Mouse (Mus musculus): Measurements from ENCODE around the gene Rxfp2. TPM values are rescaled to one million over a fixed set of nuclear protein-coding genes. Genes with fewer than 3 reads are reported as not detected.
A peak's percentile ranks its signal among the peaks of the same experiment; 100 is the strongest.

The Rxfp2 gene
- polyA plus RNA-seq (2015; fragmentation: Nextera tagmentation; extraction: Ambion mirVana) = 1.2 and 1.4 TPM in 2 replicates

- no peak within 1 kb of the TSS for H3K4me3 ChIP-seq
Observed at GRCm38 (mm10) chr5:150018656-150019055, at the start of gene Rxfp2. TSS of gene Rxfp2 (plus strand) at chr5:150018675.

GRCm38 (mm10) chr5:149970261-149970660, 48.2 kb upstream of the Rxfp2 start:
- Histone ChIP-seq H3K4me1 (no peaks in the 10 kb centered on the region), H3K4me2 (no peak overlapping the region), H3K27me3 (replicated peaks) (no peaks in the 10 kb centered on the region), H3K27ac (no peak overlapping the region), H3K36me3 (replicated peaks) (no peaks in the 10 kb centered on the region), H3K4me3 (no peak overlapping the region), H3K9ac (no peak overlapping the region), H3K9me3 (no peaks in the 10 kb centered on the region)
- ATAC-seq (replicated peaks) = no peak
- WGBS = 87% methylated on average over 11 of the region's 11 CpGs

More at GRCm38 (mm10) chr5:150018656-150019055, at the start of gene Rxfp2:
- H3K27me3 ChIP-seq (replicated peaks) = no peaks in the 10 kb centered on the region
- no peaks in the 10 kb centered on the region for H3K36me3 ChIP-seq (replicated peaks)
- no peak within 1 kb of the TSS for H3K9ac ChIP-seq
- H3K27ac ChIP-seq = no peak within 1 kb of the TSS
- H3K4me2 ChIP-seq = no peak within 1 kb of the TSS
- no peaks in the 10 kb centered on the region for H3K9me3 ChIP-seq
- 72% methylated on average over 19 of the region's 19 CpGs for WGBS
- ATAC-seq (replicated peaks) = no peak
- H3K4me1 ChIP-seq = peaks cover 8% of the 10 kb centered on the region; the same call in 1 of the 2 replicates

DNA sequence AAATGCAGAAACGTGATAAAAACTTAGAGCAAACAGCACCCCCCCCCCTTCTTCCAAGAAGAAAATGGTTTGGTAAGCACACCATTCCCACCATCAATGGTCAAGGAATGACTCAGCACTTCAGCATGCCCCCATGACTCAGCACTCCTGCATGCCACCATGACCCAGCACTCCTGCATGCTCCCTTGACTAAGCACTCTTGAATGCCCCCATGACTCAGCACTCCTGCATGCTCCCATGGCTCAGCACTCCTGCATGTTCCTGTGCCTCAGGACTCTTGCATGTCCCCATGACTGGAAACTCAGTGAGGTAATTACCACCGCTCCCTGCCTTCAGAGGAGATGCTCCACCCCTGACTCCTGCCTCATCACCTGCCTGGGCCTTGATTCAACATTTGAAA, 41.4 kb upstream of the Rxfp2 start:
- 83% methylated on average over 2 of the region's 2 CpGs for WGBS
- ATAC-seq (replicated peaks) = no peak

GRCm38 (mm10) chr5:149983621-149984020, 34.9 kb upstream of the Rxfp2 start:
- H3K4me3 ChIP-seq = no peak overlapping the region
- no peak overlapping the region for H3K27ac ChIP-seq
- H3K9me3 ChIP-seq = no peaks in the 10 kb centered on the region
- 87% methylated on average over 4 of the region's 4 CpGs for WGBS
- no peaks in the 10 kb centered on the region for H3K36me3 ChIP-seq (replicated peaks)
- no peaks in the 10 kb centered on the region for H3K4me1 ChIP-seq
- H3K4me2 ChIP-seq = no peak overlapping the region
- no peak for ATAC-seq (replicated peaks)
- H3K9ac ChIP-seq = no peak overlapping the region
- H3K27me3 ChIP-seq (replicated peaks) = no peaks in the 10 kb centered on the region

More for the DNA sequence above, 41.4 kb upstream of the Rxfp2 start:
- H3K4me3 ChIP-seq = no peak overlapping the region
- H3K36me3 ChIP-seq (replicated peaks) = no peaks in the 10 kb centered on the region
- no peak overlapping the region for H3K9ac ChIP-seq
- no peaks in the 10 kb centered on the region for H3K9me3 ChIP-seq
- no peaks in the 10 kb centered on the region for H3K4me1 ChIP-seq
- H3K27ac ChIP-seq = no peak overlapping the region
- no peak overlapping the region for H3K4me2 ChIP-seq
- no peaks in the 10 kb centered on the region for H3K27me3 ChIP-seq (replicated peaks)

DNA sequence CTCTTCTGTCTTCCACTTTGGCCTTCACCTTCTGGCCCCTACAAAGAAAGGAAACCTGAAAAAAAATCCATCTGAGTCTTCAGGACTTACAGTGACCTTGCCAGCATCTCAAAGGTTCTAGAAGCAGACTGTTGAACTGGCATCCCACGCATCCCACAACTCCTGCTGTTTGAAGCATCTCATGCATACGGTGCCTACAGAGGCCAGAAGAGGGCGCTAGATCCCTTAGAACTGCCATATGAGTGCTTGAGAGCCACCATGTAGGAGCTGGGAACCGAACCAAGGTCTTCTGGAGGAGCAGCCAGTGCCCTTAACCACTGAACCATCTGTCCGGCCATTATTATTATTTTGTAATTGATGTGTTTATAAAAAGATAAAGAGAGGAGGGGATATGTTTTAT, 23.9 kb upstream of the Rxfp2 start:
- H3K27me3 ChIP-seq (replicated peaks) = no peaks in the 10 kb centered on the region
- no peak overlapping the region for H3K9ac ChIP-seq
- ATAC-seq (replicated peaks) = no peak
- no peaks in the 10 kb centered on the region for H3K36me3 ChIP-seq (replicated peaks)
- no peak overlapping the region for H3K27ac ChIP-seq
- no peak overlapping the region for H3K4me3 ChIP-seq
- H3K9me3 ChIP-seq = no peaks in the 10 kb centered on the region
- H3K4me1 ChIP-seq = no peaks in the 10 kb centered on the region
- H3K4me2 ChIP-seq = no peak overlapping the region
- 75% methylated on average over 5 of the region's 5 CpGs for WGBS

- Histone ChIP-seq H3K9me3 (no peaks in the 10 kb centered on the region), H3K27ac (no peak overlapping the region), H3K36me3 (replicated peaks) (no peaks in the 10 kb centered on the region), H3K4me1 (no peaks in the 10 kb centered on the region), H3K4me3 (no peak overlapping the region), H3K27me3 (replicated peaks) (no peaks in the 10 kb centered on the region), H3K9ac (no peak overlapping the region), H3K4me2 (no peak overlapping the region)
- ATAC-seq (replicated peaks) = no peak
- 94% methylated on average over 4 of the region's 4 CpGs for WGBS
Observed at GRCm38 (mm10) chr5:149996614-149997013, 21.9 kb upstream of the Rxfp2 start.

DNA sequence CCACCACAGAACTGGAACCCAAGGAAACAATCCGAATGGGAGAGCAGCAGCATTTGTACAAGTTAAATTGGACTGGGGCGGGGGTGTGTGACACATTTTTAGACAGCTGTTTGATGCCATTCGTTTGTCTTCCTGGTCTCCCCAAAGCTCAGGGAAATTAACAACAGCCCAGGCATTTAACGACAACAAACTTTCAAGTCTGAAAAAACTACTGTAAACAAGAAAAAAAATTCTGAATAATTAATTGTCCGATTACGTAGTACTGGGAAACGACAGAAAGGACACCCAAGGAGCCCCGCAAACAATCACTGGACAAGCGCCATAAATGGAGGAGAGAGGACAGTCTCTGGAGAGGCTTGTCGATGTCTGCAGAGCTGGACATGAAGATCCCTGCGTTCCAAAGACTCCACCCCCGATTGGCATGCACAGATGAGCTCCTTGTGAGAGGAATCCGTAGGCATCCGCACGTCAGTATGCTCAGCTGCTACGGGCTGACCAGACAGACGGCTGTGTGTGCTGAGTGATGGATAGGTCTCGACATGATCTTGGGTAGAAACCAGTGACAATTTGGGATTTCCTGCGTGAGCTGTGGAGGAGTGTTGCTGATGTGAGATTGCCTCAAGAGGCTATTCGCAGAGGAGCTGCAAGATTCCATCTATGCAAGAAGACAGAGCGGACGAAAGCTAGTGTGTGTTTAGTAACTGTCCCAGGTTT, 21.0 kb upstream of the Rxfp2 start:
- no peak overlapping the region for H3K4me2 ChIP-seq
- no peak overlapping the region for H3K9ac ChIP-seq
- H3K36me3 ChIP-seq (replicated peaks) = no peaks in the 10 kb centered on the region
- no peak for ATAC-seq (replicated peaks)
- no peaks in the 10 kb centered on the region for H3K9me3 ChIP-seq
- no peaks in the 10 kb centered on the region for H3K27me3 ChIP-seq (replicated peaks)
- no peak overlapping the region for H3K4me3 ChIP-seq
- 86% methylated on average over 22 of the region's 22 CpGs for WGBS
- H3K4me1 ChIP-seq = no peaks in the 10 kb centered on the region
- no peak overlapping the region for H3K27ac ChIP-seq

GRCm38 (mm10) chr5:149998311-149998710, 20.2 kb upstream of the Rxfp2 start:
- Histone ChIP-seq H3K4me2 (no peak overlapping the region), H3K9me3 (no peaks in the 10 kb centered on the region), H3K27me3 (replicated peaks) (no peaks in the 10 kb centered on the region), H3K36me3 (replicated peaks) (no peaks in the 10 kb centered on the region), H3K9ac (no peak overlapping the region), H3K4me1 (no peaks in the 10 kb centered on the region), H3K4me3 (no peak overlapping the region), H3K27ac (no peak overlapping the region)
- WGBS = 74% methylated on average over 7 of the region's 7 CpGs
- ATAC-seq (replicated peaks) = no peak

DNA sequence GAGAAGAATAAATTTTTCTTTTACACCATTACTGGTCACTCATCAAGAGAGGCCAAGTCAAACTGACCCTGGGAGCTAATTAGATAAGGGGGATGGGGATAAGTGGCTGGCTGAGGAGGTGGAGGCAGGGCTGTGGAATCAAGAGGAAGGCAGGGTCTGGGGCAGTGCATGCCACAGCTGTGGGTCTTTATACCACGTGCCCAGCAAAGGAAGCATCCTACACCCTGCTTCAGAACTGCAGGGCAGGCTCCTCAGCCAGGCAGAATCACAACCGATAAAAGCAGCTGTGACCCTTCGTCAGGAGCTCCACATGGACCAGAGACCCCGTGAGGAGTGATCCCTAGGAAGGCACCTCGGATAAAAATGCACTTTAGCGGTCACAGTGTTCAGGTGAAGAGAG, 13.1 kb upstream of the Rxfp2 start:
- H3K4me2 ChIP-seq = no peak overlapping the region
- no peak overlapping the region for H3K9ac ChIP-seq
- no peaks in the 10 kb centered on the region for H3K4me1 ChIP-seq
- 54% methylated on average over 6 of the region's 6 CpGs for WGBS
- no peak overlapping the region for H3K4me3 ChIP-seq
- no peak for ATAC-seq (replicated peaks)
- no peak overlapping the region for H3K27ac ChIP-seq
- H3K36me3 ChIP-seq (replicated peaks) = no peaks in the 10 kb centered on the region
- no peaks in the 10 kb centered on the region for H3K27me3 ChIP-seq (replicated peaks)
- H3K9me3 ChIP-seq = no peaks in the 10 kb centered on the region

DNA sequence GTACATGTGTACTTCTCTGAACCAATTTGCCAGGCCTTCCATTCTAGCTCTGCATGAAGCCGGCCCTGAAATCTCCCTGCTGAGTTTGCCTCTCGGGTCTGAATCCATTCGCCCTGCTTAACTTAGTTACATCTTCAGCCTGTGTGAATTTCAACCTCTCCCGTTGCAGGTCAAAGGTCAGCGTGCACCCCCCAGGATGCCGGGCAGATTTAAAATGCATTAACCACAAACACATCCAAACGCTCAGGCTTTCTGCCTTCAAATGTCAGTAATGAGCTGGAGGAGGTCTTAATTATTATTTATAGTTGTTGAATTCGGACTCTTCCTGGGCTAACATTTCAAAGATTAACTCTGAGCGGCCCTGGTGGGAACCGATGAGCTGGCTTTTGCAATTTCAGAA, 1.6 kb upstream of the Rxfp2 start:
- no peak overlapping the region for H3K27ac ChIP-seq
- H3K4me3 ChIP-seq = no peak overlapping the region
- 14% methylated on average over 10 of the region's 10 CpGs for WGBS
- H3K9ac ChIP-seq = no peak overlapping the region
- no peaks in the 10 kb centered on the region for H3K9me3 ChIP-seq
- H3K27me3 ChIP-seq (replicated peaks) = no peaks in the 10 kb centered on the region
- H3K4me2 ChIP-seq = no peak overlapping the region
- no peak for ATAC-seq (replicated peaks)
- H3K4me1 ChIP-seq = peaks cover 8% of the 10 kb centered on the region; the same call in 1 of the 2 replicates
- H3K36me3 ChIP-seq (replicated peaks) = no peaks in the 10 kb centered on the region

DNA sequence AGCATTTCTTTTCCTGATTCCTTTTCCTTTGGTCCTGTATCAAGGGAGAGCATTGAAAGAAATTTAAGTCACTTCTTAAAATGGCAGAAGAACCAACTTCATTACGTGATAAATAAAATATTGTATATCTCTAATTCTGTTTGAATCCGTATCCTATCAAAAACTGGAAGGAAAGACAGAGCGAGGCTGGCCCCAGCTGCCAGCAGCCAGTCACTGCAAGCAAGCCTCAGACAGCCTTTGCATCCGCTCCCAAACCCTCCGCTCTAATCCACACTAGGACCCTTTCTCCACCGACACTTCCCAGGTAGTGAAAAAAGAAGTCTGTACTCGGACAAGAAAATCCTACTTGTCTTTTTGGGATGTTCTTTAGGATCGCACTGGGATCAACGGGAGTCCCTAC, 803 bp upstream of the Rxfp2 start:
- H3K27me3 ChIP-seq (replicated peaks) = no peaks in the 10 kb centered on the region
- no peaks in the 10 kb centered on the region for H3K9me3 ChIP-seq
- H3K36me3 ChIP-seq (replicated peaks) = no peaks in the 10 kb centered on the region
- peaks cover 8% of the 10 kb centered on the region; the same call in 1 of the 2 replicates for H3K4me1 ChIP-seq
- no peak overlapping the region for H3K27ac ChIP-seq
- ATAC-seq (replicated peaks) = no peak
- no peak overlapping the region for H3K4me3 ChIP-seq
- H3K9ac ChIP-seq = no peak overlapping the region
- WGBS = 37% methylated on average over 9 of the region's 9 CpGs
- no peak overlapping the region for H3K4me2 ChIP-seq

GRCm38 (mm10) chr5:150020851-150021250, 2.4 kb downstream of the Rxfp2 start:
- 4% methylated on average over 6 of the region's 6 CpGs for WGBS
- no peaks in the 10 kb centered on the region for H3K27me3 ChIP-seq (replicated peaks)
- no peaks in the 10 kb centered on the region for H3K36me3 ChIP-seq (replicated peaks)
- no peak overlapping the region for H3K4me3 ChIP-seq
- H3K4me1 ChIP-seq = peaks cover 8% of the 10 kb centered on the region; the same call in 1 of the 2 replicates
- no peaks in the 10 kb centered on the region for H3K9me3 ChIP-seq
- H3K27ac ChIP-seq = no peak overlapping the region
- peak; percentile 85 for ATAC-seq (replicated peaks)
- no peak overlapping the region for H3K4me2 ChIP-seq
- H3K9ac ChIP-seq = no peak overlapping the region

DNA sequence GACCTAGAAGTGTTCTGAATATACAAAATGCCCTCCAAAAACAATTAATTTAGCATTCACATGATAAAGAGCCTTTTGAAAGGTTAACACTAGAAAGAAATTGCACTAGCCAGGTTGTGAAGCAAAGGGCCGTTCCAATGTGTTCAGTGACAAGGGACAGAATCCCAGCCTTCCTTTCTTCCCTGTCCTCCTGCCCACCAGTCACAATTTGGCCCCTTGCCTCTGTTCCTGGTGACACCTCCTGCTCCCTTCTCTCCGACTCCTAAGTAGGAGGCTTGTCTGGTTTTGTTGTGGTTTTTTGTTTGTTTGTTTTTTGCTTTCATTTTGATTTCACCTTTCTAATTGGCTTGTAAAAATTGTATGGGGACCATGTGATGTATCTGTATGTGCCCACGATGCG, 3.3 kb downstream of the Rxfp2 start:
- Histone ChIP-seq H3K4me1 (peaks cover 2% of the 10 kb centered on the region; the same call in 1 of the 2 replicates), H3K9me3 (no peaks in the 10 kb centered on the region), H3K9ac (no peak overlapping the region), H3K4me2 (no peak overlapping the region), H3K27ac (no peak overlapping the region), H3K27me3 (replicated peaks) (no peaks in the 10 kb centered on the region), H3K36me3 (replicated peaks) (no peaks in the 10 kb centered on the region), H3K4me3 (no peak overlapping the region)
- no peak for ATAC-seq (replicated peaks)
- WGBS = 45% methylated on average over 4 of the region's 4 CpGs
